Mouse (Mus musculus): ENCODE results near the gene Capn12. TPM values are rescaled to one million over a fixed set of nuclear protein-coding genes. Genes with fewer than 3 reads are reported as not detected.

Gene Capn12
- total and polyA plus RNA-seq, 3 experiments: 0.23 to 0.49 (median 0.39) TPM

- Histone ChIP-seq H3K9ac (ENCODE audit: low read depth, low read length) (no peak overlapping the region; the same call in 1 of the 2 replicates), H3K27ac (peak overlapping the region; percentile 40), H3K27me3 (ENCODE audit: control insufficient read depth, insufficient read depth, low read length) (no peaks in the 10 kb centered on the region), H3K36me3 (ENCODE audit: control insufficient read depth, insufficient read depth, low read length) (peaks cover 15% of the 10 kb centered on the region), H3K4me1 (ENCODE audit: control insufficient read depth, insufficient read depth, low read length) (peaks cover 36% of the 10 kb centered on the region), H3K79me2 (replicated peaks; ENCODE audit: control insufficient read depth, insufficient read depth, low read length) (peaks cover 6% of the 10 kb centered on the region), H3K4me3 (no peak overlapping the region)
- TF ChIP-seq EP300 (IDR thresholded peaks at IDR 0.05; ENCODE audit: insufficient read depth, low read depth, low read length) (no peak), POLR2A (IDR thresholded peaks at IDR 0.05; ENCODE audit: insufficient read depth, low read depth, low read length) (no peak), CTCF (IDR thresholded peaks at IDR 0.05) (peak; percentile 33)
- DNase-seq: no peak
- intact Hi-C loops (cut with DNase I): no loop called here
- WGBS: 26% methylated on average over 5 of the region's 5 CpGs
Observed at GRCm38 (mm10) chr7:28930320-28931031, 49.3 kb downstream of the Capn12 start.

- Histone ChIP-seq H3K79me2 (replicated peaks; ENCODE audit: control insufficient read depth, insufficient read depth, low read length) (peaks cover 7% of the 10 kb centered on the region), H3K27ac (peak overlapping the region; percentile 40), H3K4me3 (no peak overlapping the region), H3K36me3 (ENCODE audit: control insufficient read depth, insufficient read depth, low read length) (peaks cover 13% of the 10 kb centered on the region), H3K27me3 (ENCODE audit: control insufficient read depth, insufficient read depth, low read length) (no peaks in the 10 kb centered on the region), H3K4me1 (ENCODE audit: control insufficient read depth, insufficient read depth, low read length) (peaks cover 36% of the 10 kb centered on the region), H3K9ac (ENCODE audit: low read depth, low read length) (no peak overlapping the region; the same call in 1 of the 2 replicates)
- DNase-seq: no peak
- intact Hi-C loops (cut with DNase I): no loop called here
- 77% methylated on average over 7 of the region's 7 CpGs for WGBS
- TF ChIP-seq EP300 (IDR thresholded peaks at IDR 0.05; ENCODE audit: insufficient read depth, low read depth, low read length) (no peak), POLR2A (IDR thresholded peaks at IDR 0.05; ENCODE audit: insufficient read depth, low read depth, low read length) (no peak), CTCF (IDR thresholded peaks at IDR 0.05) (no peak)
Observed at GRCm38 (mm10) chr7:28931032-28931694, 49.9 kb downstream of the Capn12 start.

- TF ChIP-seq POLR2A (IDR thresholded peaks at IDR 0.05; ENCODE audit: insufficient read depth, low read depth, low read length) (no peak), CTCF (IDR thresholded peaks at IDR 0.05) (no peak), EP300 (IDR thresholded peaks at IDR 0.05; ENCODE audit: insufficient read depth, low read depth, low read length) (no peak)
- DNase-seq: no peak
- Histone ChIP-seq H3K4me1 (ENCODE audit: control insufficient read depth, insufficient read depth, low read length) (peaks cover 39% of the 10 kb centered on the region), H3K36me3 (ENCODE audit: control insufficient read depth, insufficient read depth, low read length) (peaks cover 13% of the 10 kb centered on the region), H3K79me2 (replicated peaks; ENCODE audit: control insufficient read depth, insufficient read depth, low read length) (peaks cover 6% of the 10 kb centered on the region), H3K9ac (ENCODE audit: low read depth, low read length) (no peak overlapping the region), H3K27me3 (ENCODE audit: control insufficient read depth, insufficient read depth, low read length) (no peaks in the 10 kb centered on the region), H3K4me3 (no peak overlapping the region), H3K27ac (peak overlapping the region; percentile 40)
- intact Hi-C loops (cut with DNase I): no loop called here
- WGBS: 74% methylated on average over 4 of the region's 4 CpGs
Observed at GRCm38 (mm10) chr7:28931695-28932039, 50.4 kb downstream of the Capn12 start.

- 45% methylated on average over 6 of the region's 6 CpGs for WGBS
- peak; percentile 53 to 64 for DNase-seq
- H3K9ac ChIP-seq (ENCODE audit: low read depth, low read length): no peak overlapping the region
- peaks cover 8% of the 10 kb centered on the region for H3K79me2 ChIP-seq (replicated peaks; ENCODE audit: control insufficient read depth, insufficient read depth, low read length)
- H3K4me3 ChIP-seq: no peak overlapping the region
- no peaks in the 10 kb centered on the region for H3K27me3 ChIP-seq (ENCODE audit: control insufficient read depth, insufficient read depth, low read length)
- TF ChIP-seq POLR2A (IDR thresholded peaks at IDR 0.05; ENCODE audit: insufficient read depth, low read depth, low read length) (no peak), EP300 (IDR thresholded peaks at IDR 0.05; ENCODE audit: insufficient read depth, low read depth, low read length) (0 out of 2 replicates have a peak, but pooled peaks have one; percentile 3)
- H3K27ac ChIP-seq: peak overlapping the region; percentile 38
- intact Hi-C loops (cut with DNase I): no loop called here
- peaks cover 20% of the 10 kb centered on the region for H3K36me3 ChIP-seq (ENCODE audit: control insufficient read depth, insufficient read depth, low read length)
- H3K4me1 ChIP-seq (ENCODE audit: control insufficient read depth, insufficient read depth, low read length): peaks cover 48% of the 10 kb centered on the region
Observed at GRCm38 (mm10) chr7:28932421-28933041, 51.3 kb downstream of the Capn12 start.

GRCm38 (mm10) chr7:28933825-28934224, 52.6 kb downstream of the Capn12 start:
- no peak for DNase-seq
- Histone ChIP-seq H3K9ac (ENCODE audit: low read depth, low read length) (no peak overlapping the region), H3K36me3 (ENCODE audit: control insufficient read depth, insufficient read depth, low read length) (peaks cover 26% of the 10 kb centered on the region), H3K27ac (no peak overlapping the region), H3K4me1 (ENCODE audit: control insufficient read depth, insufficient read depth, low read length) (peaks cover 50% of the 10 kb centered on the region), H3K4me3 (no peak overlapping the region), H3K79me2 (replicated peaks; ENCODE audit: control insufficient read depth, insufficient read depth, low read length) (peaks cover 8% of the 10 kb centered on the region), H3K27me3 (ENCODE audit: control insufficient read depth, insufficient read depth, low read length) (no peaks in the 10 kb centered on the region)
- no peak for TF ChIP-seq EP300 (IDR thresholded peaks at IDR 0.05; ENCODE audit: insufficient read depth, low read depth, low read length)
- no peak for TF ChIP-seq CTCF (IDR thresholded peaks at IDR 0.05)
- TF ChIP-seq POLR2A (IDR thresholded peaks at IDR 0.05; ENCODE audit: insufficient read depth, low read depth, low read length): no peak
- 76% methylated on average over 2 of the region's 2 CpGs for WGBS
- intact Hi-C loops (cut with DNase I): no loop called here
